Mouse (Mus musculus): ENCODE measurements around the gene Kalrn.

Gene Kalrn

GRCm38 (mm10) chr16:34035780-34036179 lies 537.6 kb downstream of the Kalrn start:
- WGBS: 94% methylated on average over 2 of the region's 2 CpGs

- 69% methylated on average over 17 of the region's 17 CpGs for WGBS
These were observed 539.1 kb downstream of the Kalrn start for GRCm38 (mm10) chr16:34034267-34034666.

- WGBS: 90% methylated on average over 12 of the region's 12 CpGs
These were observed 541.2 kb downstream of the Kalrn start for GRCm38 (mm10) chr16:34032011-34032645.

GRCm38 (mm10) chr16:34031565-34031964 lies 541.8 kb downstream of the Kalrn start:
- WGBS: 70% methylated on average over 9 of the region's 9 CpGs

- 84% methylated on average over 4 of the region's 4 CpGs for WGBS
These were observed 543.0 kb downstream of the Kalrn start for GRCm38 (mm10) chr16:34030379-34030778.

- 94% methylated on average over 5 of the region's 5 CpGs for WGBS
These were observed 543.5 kb downstream of the Kalrn start for GRCm38 (mm10) chr16:34029790-34030189.

- WGBS: 94% methylated on average over 8 of the region's 8 CpGs
These were observed 556.1 kb downstream of the Kalrn start for GRCm38 (mm10) chr16:34017241-34017640.

- WGBS: 77% methylated on average over 20 of the region's 20 CpGs
These were observed 561.1 kb downstream of the Kalrn start for GRCm38 (mm10) chr16:34011991-34012845.

- WGBS: 95% methylated on average over 2 of the region's 2 CpGs
These were observed 563.8 kb downstream of the Kalrn start for GRCm38 (mm10) chr16:34009567-34009966.

- WGBS: 97% methylated on average over 3 of the region's 3 CpGs
These were observed 567.3 kb downstream of the Kalrn start for GRCm38 (mm10) chr16:34005986-34006385.

- WGBS: 23% methylated on average over 4 of the region's 4 CpGs
These were observed 569.2 kb downstream of the Kalrn start for GRCm38 (mm10) chr16:34004128-34004578.

- WGBS: 40% methylated on average over 10 of the region's 10 CpGs
These were observed 569.7 kb downstream of the Kalrn start for GRCm38 (mm10) chr16:34003566-34004127.

- WGBS: 69% methylated on average over 8 of the region's 8 CpGs
These were observed 572.6 kb downstream of the Kalrn start for GRCm38 (mm10) chr16:34000715-34001114.

- WGBS: 27% methylated on average over 3 of the region's 3 CpGs
These were observed 573.9 kb downstream of the Kalrn start for GRCm38 (mm10) chr16:33999388-33999787.

- WGBS: 80% methylated on average over 6 of the region's 6 CpGs
These were observed 575.3 kb downstream of the Kalrn start for GRCm38 (mm10) chr16:33998011-33998410.

GRCm38 (mm10) chr16:33996030-33996429 lies 577.3 kb downstream of the Kalrn start:
- WGBS: 10% methylated on average over 5 of the region's 5 CpGs

- 76% methylated on average over 3 of the region's 3 CpGs for WGBS
These were observed 577.8 kb downstream of the Kalrn start for GRCm38 (mm10) chr16:33995496-33995895.

GRCm38 (mm10) chr16:33994321-33994720 lies 579.0 kb downstream of the Kalrn start:
- 84% methylated on average over 6 of the region's 6 CpGs for WGBS

- 68% methylated on average over 4 of the region's 4 CpGs for WGBS
These were observed 582.6 kb downstream of the Kalrn start for GRCm38 (mm10) chr16:33990712-33991111.

- 91% methylated on average over 1 of the region's 1 CpGs for WGBS
These were observed 584.2 kb downstream of the Kalrn start for GRCm38 (mm10) chr16:33989106-33989505.

- 60% methylated on average over 17 of the region's 17 CpGs for WGBS
These were observed 584.8 kb downstream of the Kalrn start for GRCm38 (mm10) chr16:33988358-33989012.

- 94% methylated on average over 7 of the region's 7 CpGs for WGBS
These were observed 586.3 kb downstream of the Kalrn start for GRCm38 (mm10) chr16:33986993-33987392.

All from cerebral cortex, adult 2 months (tissue).